Mouse (Mus musculus): ENCODE results near the gene 1700037C18Rik. TPM values are rescaled to one million over a fixed set of nuclear protein-coding genes. Genes with fewer than 3 reads are reported as not detected.
A peak's percentile ranks its signal among the peaks of the same experiment; 100 is the strongest.

1700037C18Rik gene
- polyA plus RNA-seq, 1 experiment = 19.5 TPM

DNA sequence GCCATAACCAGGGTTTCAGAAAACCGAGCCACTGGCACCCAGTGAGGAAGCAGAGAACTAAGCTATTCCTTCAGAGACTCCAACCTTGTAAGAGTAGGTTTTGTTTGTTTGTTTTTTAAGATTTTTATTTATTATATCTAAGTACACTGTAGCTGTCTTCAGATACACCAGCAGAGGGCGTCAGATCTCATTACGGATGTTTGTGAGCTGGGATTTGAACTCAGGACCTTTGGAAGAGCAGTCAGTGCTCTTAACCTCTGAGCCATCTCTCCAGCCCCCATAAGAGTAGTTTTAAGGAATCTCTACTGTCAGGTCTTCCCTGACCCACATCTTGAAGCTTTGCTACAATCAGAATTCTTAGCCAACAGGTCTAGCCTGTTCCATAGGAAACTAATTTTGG lies 60.1 kb downstream of the 1700037C18Rik start:
- Histone ChIP-seq H3K27ac (ENCODE audit: insufficient read depth, low read depth, low read length) (no peak overlapping the region), H3K4me3 (ENCODE audit: insufficient read depth, low read depth, low read length) (no peak overlapping the region), H3K36me3 (ENCODE audit: control insufficient read depth, insufficient read depth, low read length) (no peaks in the 10 kb centered on the region), H3K27me3 (replicated peaks; ENCODE audit: control insufficient read depth, insufficient read depth, low read length) (no peaks in the 10 kb centered on the region), H3K4me1 (ENCODE audit: control insufficient read depth, insufficient read depth, low read length) (no peaks in the 10 kb centered on the region)
- WGBS = 81% methylated on average over 3 of the region's 3 CpGs
- TF ChIP-seq POLR2A (IDR thresholded peaks at IDR 0.05; ENCODE audit: low read depth, low read length) (no peak), CTCF (conservative IDR thresholded peaks at IDR 0.05; ENCODE audit: insufficient read depth, insufficient read length, low read depth, low read length) (no peak)
- no peak for DNase-seq

DNA sequence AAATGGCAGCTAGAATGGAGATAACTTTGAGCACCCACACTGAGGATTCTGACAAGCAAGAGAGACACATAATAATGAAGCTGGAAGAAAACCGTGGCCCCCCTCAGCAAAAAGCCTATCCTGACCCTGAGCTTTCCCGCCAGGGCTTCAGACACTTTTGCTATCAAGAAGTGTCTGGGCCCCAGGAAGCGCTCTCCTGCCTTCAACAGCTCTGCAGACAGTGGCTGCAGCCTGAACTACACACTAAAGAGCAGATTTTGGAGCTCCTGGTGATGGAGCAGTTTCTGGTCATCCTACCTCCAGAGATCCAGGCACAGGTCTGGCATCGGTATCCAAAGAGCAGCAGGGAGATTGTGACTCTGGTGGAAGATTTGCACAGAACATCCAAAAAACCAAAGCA lies 60.6 kb downstream of the 1700037C18Rik start:
- DNase-seq = no peak
- WGBS = 78% methylated on average over 4 of the region's 4 CpGs
- no peaks in the 10 kb centered on the region for H3K4me1 ChIP-seq (ENCODE audit: control insufficient read depth, insufficient read depth, low read length)
- H3K4me3 ChIP-seq (ENCODE audit: insufficient read depth, low read depth, low read length) = no peak overlapping the region
- H3K36me3 ChIP-seq (ENCODE audit: control insufficient read depth, insufficient read depth, low read length) = no peaks in the 10 kb centered on the region
- no peaks in the 10 kb centered on the region for H3K27me3 ChIP-seq (replicated peaks; ENCODE audit: control insufficient read depth, insufficient read depth, low read length)
- no peak overlapping the region for H3K27ac ChIP-seq (ENCODE audit: insufficient read depth, low read depth, low read length)
- TF ChIP-seq POLR2A (IDR thresholded peaks at IDR 0.05; ENCODE audit: low read depth, low read length) = no peak

DNA sequence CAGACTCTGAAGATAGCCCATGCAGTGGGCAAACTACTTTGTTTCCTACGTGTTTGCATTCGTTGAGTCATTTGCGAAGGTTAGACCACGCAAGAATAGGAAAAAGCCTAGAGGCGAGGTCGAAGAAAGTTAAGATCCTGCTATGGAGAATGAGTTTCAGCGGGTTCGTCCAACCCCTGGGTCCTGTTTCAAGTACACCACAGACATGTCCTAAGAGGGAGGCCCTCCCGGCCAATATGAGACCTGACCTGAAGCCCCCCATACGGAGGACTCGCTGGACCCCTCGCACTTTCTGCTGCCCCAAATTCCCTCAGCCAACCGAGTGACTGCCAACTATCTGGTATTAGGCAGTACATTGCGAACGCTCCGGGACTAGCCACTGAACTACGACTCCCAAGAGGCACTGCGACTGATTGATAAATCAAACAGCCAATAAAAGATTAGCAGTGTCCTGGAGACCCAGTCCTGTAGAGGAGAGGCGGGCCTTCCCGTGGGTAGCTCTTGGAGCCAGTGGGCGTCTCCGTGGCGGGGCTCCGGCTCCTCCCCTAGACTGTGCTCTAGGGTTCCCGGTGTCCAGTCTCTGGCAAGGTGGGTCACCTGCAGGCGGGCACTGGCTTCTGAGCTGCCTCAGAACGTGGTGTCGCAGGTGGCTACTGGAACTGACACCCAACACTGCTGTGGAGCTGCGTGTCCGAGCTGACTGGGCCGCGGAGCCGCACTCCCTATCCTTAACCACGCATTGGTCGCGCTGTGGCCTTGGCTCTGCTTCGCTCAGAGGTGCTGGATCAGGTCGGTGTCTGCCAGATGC lies 61.6 kb downstream of the 1700037C18Rik start, which contains the start of gene Zfp174:
TSS of gene Zfp174 (plus strand) at position 558 of the 808 bp plus-strand sequence.
- Histone ChIP-seq H3K27me3 (replicated peaks; ENCODE audit: control insufficient read depth, insufficient read depth, low read length) (no peaks in the 10 kb centered on the region), H3K27ac (ENCODE audit: insufficient read depth, low read depth, low read length) (peak within 1 kb of the TSS; percentile 33), H3K36me3 (ENCODE audit: control insufficient read depth, insufficient read depth, low read length) (no peaks in the 10 kb centered on the region), H3K4me1 (ENCODE audit: control insufficient read depth, insufficient read depth, low read length) (no peaks in the 10 kb centered on the region), H3K4me3 (ENCODE audit: insufficient read depth, low read depth, low read length) (peak within 1 kb of the TSS; percentile 77)
- TF ChIP-seq POLR2A (IDR thresholded peaks at IDR 0.05; ENCODE audit: low read depth, low read length) (peak; percentile 52), CTCF (conservative IDR thresholded peaks at IDR 0.05; ENCODE audit: insufficient read depth, insufficient read length, low read depth, low read length) (0 out of 2 replicates have a peak, but pooled peaks have one; percentile 22)
- DNase-seq = peak; percentile 99
- WGBS = 3% methylated on average over 38 of the region's 38 CpGs

Other genes with a start within 250 kb of the 1700037C18Rik start
- gene Mefv, start 190.6 kb downstream of the 1700037C18Rik start, polyA plus RNA-seq (2012; rRNA removed) = 0.06 TPM in 1 of 2 replicates, not detected in the other
- gene Zfp263, start 164.6 kb downstream of the 1700037C18Rik start, polyA plus RNA-seq (2012; rRNA removed) = 4.7 and 5.2 TPM in 2 replicates
- not detected in 2 replicates for gene Olfr15, start 77.8 kb downstream of the 1700037C18Rik start, polyA plus RNA-seq (2012; rRNA removed)
- 1.1 and 1.3 TPM in 2 replicates for gene Zfp174, start 61.4 kb downstream of the 1700037C18Rik start, polyA plus RNA-seq (2012; rRNA removed)
- 69.8 and 73.2 TPM in 2 replicates for gene Naa60, start 36.3 kb downstream of the 1700037C18Rik start, polyA plus RNA-seq (2012; rRNA removed)
- gene Zfp597, start 24.1 kb downstream of the 1700037C18Rik start, polyA plus RNA-seq (2012; rRNA removed) = 2.2 and 2.5 TPM in 2 replicates
- gene Gm20695, start 24.0 kb downstream of the 1700037C18Rik start, polyA plus RNA-seq (2012; rRNA removed) = not detected in 2 replicates
- gene Cluap1, start 112 bp upstream of the 1700037C18Rik start, polyA plus RNA-seq (2012; rRNA removed) = 7.3 and 8.3 TPM in 2 replicates
- gene Nlrc3, start 67.9 kb upstream of the 1700037C18Rik start, polyA plus RNA-seq (2012; rRNA removed) = 3.8 and 4.0 TPM in 2 replicates
- gene Slx4, start 95.1 kb upstream of the 1700037C18Rik start, polyA plus RNA-seq (2012; rRNA removed) = 36.0 and 41.0 TPM in 2 replicates
- 2,240 and 2,440 TPM in 2 replicates for gene Dnase1, start 128.3 kb upstream of the 1700037C18Rik start, polyA plus RNA-seq (2012; rRNA removed)
- 225 and 226 TPM in 2 replicates for gene Trap1, start 169.1 kb upstream of the 1700037C18Rik start, polyA plus RNA-seq (2012; rRNA removed)